Mouse (Mus musculus): ENCODE data around the gene Tmem127. TPM values are rescaled to one million over a fixed set of nuclear protein-coding genes. Genes with fewer than 3 reads are reported as not detected.
A peak's percentile ranks its signal among the peaks of the same experiment; 100 is the strongest.
"Not testable (repeated sequence)": the region's sequence is repeated elsewhere in the genome, so short reads cannot be mapped to it uniquely, and the experiment has no call there.

The Tmem127 gene
- total RNA-seq (2017), result 34.3 and 34.8 TPM in 2 replicates

DNA sequence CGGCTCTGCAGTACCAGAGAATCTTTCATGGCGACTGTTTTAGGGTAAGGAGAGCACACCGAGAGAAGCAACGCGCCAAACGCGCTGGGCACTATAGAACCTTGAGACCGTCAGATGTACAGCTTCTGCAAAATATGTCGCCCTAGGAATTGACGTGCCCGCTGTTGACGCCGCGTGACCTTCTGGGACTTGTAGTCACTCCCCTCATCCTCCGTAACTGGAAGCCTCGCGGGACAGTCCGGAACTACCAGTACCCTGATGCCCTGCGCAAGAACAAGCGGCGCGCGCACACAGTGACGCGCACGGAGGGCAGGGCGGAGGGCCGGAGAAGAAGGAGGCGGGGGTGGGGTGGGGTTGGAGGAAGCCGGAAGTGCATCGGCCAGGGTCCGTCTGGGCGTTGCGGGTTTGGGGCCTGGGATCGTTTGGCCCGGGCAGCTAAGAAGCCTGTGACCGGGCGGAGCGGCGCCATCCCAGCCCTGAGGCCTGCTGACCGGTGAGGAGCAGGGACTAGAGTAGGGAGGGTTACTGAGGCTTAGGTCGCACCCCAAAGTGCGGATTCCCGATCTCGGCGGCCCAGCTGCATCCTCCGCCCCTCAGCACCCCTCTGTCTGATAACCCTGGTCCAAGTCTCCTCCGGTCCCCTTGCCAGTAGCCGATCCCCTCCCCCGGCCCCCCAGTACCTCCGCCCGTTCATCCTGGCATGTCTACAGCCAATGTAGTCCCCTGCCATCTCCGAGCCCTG lies at the start of gene Tmem127, which contains the start of gene Ciao1:
TSS of gene Tmem127 (plus strand) at position 317 of the 742 bp plus-strand sequence.
TSS of gene Ciao1 (minus strand) at position 225 of the 742 bp plus-strand sequence.
- peak; percentile 97 for ATAC-seq (replicated peaks in 1 of 2; ENCODE audit: insufficient read depth in 1 of 2, low FRiP score in 2 of 2, low TSS enrichment in 1 of 2, low read depth in 1 of 2, poor library complexity in 2 of 2, severe bottlenecking in 2 of 2)

DNA sequence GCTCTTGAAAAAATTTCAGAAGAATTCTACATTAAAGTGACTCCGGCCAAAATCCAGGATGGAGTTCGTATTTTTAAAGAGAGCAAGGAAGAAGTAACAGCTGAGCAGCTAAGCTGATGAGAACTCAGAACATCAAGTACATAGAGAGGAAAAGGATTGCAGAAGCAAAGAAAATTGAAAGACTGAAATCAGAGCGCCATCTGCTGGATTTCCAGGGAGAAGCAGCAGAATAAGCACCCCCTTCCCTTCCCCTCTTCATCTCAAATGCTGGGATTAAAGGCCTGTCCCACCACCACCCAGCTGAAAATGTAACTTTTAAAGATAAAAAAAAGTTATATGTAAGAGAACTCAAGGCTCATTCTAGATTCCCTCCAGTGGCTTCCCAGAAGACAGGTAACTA lies 42.8 kb upstream of the Tmem127 start:
- 0 out of 4 replicates have a peak, but pooled peaks of 1 of the 2 experiments have one; percentile 28 for ATAC-seq (replicated peaks in 1 of 2; ENCODE audit: insufficient read depth in 1 of 2, low FRiP score in 2 of 2, low TSS enrichment in 1 of 2, low read depth in 1 of 2, poor library complexity in 2 of 2, severe bottlenecking in 2 of 2)

DNA sequence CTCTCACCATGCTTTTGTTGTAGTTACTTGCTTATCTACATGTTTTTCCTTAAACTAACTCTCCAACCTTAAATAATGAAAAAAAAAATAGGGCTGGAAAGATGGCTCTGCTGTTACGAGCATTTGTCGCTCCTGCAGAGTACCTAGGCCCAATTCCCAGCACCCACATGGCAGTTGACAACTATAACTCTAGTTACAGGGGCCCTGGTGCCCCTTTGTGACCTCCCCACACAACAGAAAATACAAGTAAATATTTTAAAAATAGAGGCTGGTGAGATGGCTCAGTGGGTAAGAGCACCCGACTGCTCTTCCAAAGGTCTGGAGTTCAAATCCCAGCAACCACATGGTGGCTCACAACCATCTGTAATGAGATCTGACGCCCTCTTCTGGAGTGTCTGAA lies 41.8 kb upstream of the Tmem127 start:
- ATAC-seq (replicated peaks in 1 of 2; ENCODE audit: insufficient read depth in 1 of 2, low FRiP score in 2 of 2, low TSS enrichment in 1 of 2, low read depth in 1 of 2, poor library complexity in 2 of 2, severe bottlenecking in 2 of 2), result not testable (repeated sequence)

DNA sequence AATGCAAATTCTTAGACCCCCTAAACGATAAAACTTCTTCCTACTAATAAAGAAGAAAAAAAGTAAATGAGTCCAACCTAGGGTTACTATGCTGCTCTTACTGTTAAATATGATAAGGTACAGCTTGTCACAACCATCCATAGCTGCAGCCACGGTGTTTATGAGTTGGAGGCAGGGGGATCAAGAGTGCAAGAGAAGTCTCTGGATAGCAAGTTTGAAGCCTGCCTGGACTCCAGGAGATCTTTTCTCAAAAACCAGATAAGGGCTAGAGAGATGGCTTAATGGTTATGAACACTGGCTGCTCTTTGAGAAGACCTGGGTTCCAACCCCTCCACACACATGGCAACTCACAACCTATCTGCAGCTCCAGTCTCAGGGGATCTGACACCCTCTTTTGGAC lies 40.8 kb upstream of the Tmem127 start:
- no peak for ATAC-seq (replicated peaks in 1 of 2; ENCODE audit: insufficient read depth in 1 of 2, low FRiP score in 2 of 2, low TSS enrichment in 1 of 2, low read depth in 1 of 2, poor library complexity in 2 of 2, severe bottlenecking in 2 of 2)

GRCm38 (mm10) chr2:127207547-127208451 lies 39.9 kb upstream of the Tmem127 start, which contains the start of the genes 1810024B03Rik and Snrnp200:
TSS of gene 1810024B03Rik (minus strand) at chr2:127208280.
TSS of gene Snrnp200 (plus strand) at chr2:127208386.
- ATAC-seq (replicated peaks in 1 of 2; ENCODE audit: insufficient read depth in 1 of 2, low FRiP score in 2 of 2, low TSS enrichment in 1 of 2, low read depth in 1 of 2, poor library complexity in 2 of 2, severe bottlenecking in 2 of 2), result peak; percentile 96 to 99

DNA sequence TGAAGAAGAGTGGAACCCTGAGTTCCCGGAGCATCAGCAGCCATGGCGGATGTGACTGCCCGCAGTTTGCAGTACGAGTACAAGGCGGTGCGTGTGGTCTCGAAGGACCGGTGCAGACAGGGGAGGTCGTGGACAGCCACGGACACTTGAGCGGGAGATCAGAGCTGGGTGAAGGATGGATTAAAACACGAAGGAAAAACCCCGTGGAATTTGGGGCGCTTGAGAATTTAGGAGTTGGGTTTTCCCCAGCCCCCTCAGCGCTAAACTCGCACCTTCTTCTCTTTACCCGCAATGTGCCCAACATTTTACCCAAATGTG lies 39.3 kb upstream of the Tmem127 start:
- no peak for ATAC-seq (replicated peaks in 1 of 2; ENCODE audit: insufficient read depth in 1 of 2, low FRiP score in 2 of 2, low TSS enrichment in 1 of 2, low read depth in 1 of 2, poor library complexity in 2 of 2, severe bottlenecking in 2 of 2)

DNA sequence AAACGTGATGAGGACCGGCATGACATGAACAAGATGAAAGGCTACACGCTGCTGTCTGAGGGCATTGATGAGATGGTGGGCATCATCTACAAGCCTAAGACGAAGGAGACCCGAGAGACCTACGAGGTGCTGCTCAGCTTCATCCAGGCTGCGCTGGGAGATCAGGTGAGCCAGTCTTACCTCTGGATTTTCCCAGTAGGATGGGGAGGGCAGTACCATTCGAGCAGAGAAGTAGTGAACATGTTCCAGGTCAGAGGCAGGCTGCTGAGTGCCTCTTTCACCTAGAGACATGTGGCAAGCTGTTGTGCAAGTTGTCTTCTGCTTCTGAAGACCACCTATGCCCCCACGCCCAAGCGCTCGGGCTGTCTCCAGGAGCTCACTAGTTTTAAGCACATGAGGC lies 37.0 kb upstream of the Tmem127 start:
- ATAC-seq (replicated peaks in 1 of 2; ENCODE audit: insufficient read depth in 1 of 2, low FRiP score in 2 of 2, low TSS enrichment in 1 of 2, low read depth in 1 of 2, poor library complexity in 2 of 2, severe bottlenecking in 2 of 2), result no peak

- no peak for ATAC-seq (replicated peaks in 1 of 2; ENCODE audit: insufficient read depth in 1 of 2, low FRiP score in 2 of 2, low TSS enrichment in 1 of 2, low read depth in 1 of 2, poor library complexity in 2 of 2, severe bottlenecking in 2 of 2)
Observed at GRCm38 (mm10) chr2:127217746-127218145, 30.0 kb upstream of the Tmem127 start.

GRCm38 (mm10) chr2:127225261-127225660 lies 22.4 kb upstream of the Tmem127 start:
- ATAC-seq (replicated peaks in 1 of 2; ENCODE audit: insufficient read depth in 1 of 2, low FRiP score in 2 of 2, low TSS enrichment in 1 of 2, low read depth in 1 of 2, poor library complexity in 2 of 2, severe bottlenecking in 2 of 2), result no peak

DNA sequence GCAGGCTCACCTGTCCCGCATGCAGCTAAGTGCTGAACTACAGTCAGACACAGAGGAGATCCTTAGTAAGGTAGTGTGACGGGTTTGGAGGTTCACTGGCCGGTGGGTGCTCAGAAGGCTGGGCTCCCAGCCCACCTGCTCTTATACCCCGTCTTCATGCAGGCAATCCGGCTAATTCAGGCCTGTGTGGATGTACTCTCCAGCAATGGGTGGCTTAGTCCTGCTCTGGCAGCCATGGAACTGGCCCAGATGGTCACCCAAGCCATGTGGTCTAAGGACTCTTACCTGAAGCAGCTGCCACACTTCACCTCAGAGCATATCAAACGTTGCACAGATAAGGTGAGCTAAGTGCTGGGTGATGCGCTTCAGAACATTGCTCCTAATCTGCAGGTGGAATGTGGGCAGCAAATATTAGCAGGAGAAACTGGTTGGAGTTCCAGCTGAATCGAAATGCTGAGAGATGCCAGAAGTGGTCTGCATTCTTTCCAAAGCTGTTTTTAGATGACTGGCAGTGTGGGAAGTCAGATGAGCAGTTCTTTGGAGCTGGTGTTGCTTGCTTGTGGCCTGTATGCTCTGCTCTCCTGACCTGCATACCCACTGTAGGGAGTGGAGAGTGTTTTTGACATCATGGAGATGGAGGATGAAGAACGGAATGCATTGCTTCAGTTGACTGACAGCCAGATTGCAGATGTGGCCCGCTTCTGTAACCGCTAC lies 9.7 kb upstream of the Tmem127 start:
- ATAC-seq (replicated peaks in 1 of 2; ENCODE audit: insufficient read depth in 1 of 2, low FRiP score in 2 of 2, low TSS enrichment in 1 of 2, low read depth in 1 of 2, poor library complexity in 2 of 2, severe bottlenecking in 2 of 2), result no peak

DNA sequence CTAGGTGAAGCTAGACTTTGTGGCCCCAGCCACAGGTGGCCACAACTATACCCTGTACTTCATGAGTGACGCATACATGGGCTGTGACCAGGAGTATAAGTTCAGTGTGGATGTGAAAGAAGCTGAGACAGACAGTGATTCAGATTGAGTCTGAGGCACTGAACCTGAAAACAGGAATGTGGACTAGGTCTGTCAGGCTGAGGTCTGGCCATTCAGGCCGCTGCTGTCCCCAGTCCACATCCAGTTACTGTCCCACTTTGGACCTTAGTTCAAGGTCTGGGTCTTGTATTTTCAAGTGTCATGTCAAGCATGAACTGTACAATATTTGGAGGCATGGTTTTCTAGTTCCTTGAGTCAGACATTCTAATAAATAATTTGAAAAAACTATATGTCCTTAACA lies 7.6 kb upstream of the Tmem127 start:
- no peak for ATAC-seq (replicated peaks in 1 of 2; ENCODE audit: insufficient read depth in 1 of 2, low FRiP score in 2 of 2, low TSS enrichment in 1 of 2, low read depth in 1 of 2, poor library complexity in 2 of 2, severe bottlenecking in 2 of 2)

- ATAC-seq (replicated peaks in 1 of 2; ENCODE audit: insufficient read depth in 1 of 2, low FRiP score in 2 of 2, low TSS enrichment in 1 of 2, low read depth in 1 of 2, poor library complexity in 2 of 2, severe bottlenecking in 2 of 2), result 0 out of 4 replicates have a peak, but pooled peaks of 1 of the 2 experiments have one; percentile 16
Observed at GRCm38 (mm10) chr2:127248334-127249004, 761 bp downstream of the Tmem127 start.

DNA sequence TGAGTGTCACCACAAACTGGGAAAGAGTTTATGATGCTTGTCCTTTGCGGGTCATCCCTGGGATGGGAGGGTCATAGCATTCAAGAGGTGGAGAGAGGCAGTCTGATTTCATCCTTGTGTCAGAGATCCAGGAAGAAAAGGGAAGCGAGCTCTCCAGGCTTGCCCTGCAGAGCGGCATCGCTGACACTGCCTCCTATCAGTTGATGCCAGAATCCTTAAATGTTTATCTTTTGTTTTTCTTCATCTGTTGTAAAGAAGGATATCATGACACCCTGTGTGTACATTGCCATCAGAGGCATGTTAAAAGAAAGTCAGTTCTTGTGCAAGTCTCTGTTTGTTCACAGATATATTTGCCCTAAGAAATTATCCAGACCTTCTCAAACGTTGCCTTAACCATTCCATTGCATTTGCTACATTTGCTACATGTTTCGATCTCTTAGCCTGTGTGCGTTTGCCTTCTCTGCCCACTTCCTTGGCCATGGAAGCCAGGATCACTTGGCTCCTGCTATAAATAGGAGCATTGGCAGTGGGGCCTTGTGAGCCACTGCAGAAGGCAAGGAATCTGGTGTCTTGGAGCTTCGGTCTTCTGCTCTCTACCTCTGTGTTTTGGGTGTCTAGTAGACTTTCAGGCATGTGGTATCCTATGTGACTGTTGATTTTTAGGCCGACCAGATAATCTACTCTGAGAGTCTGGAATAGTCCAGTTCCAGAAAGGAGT lies 2.7 kb downstream of the Tmem127 start:
- no peak for ATAC-seq (replicated peaks in 1 of 2; ENCODE audit: insufficient read depth in 1 of 2, low FRiP score in 2 of 2, low TSS enrichment in 1 of 2, low read depth in 1 of 2, poor library complexity in 2 of 2, severe bottlenecking in 2 of 2)

GRCm38 (mm10) chr2:127251457-127251856 lies 3.7 kb downstream of the Tmem127 start:
- no peak for ATAC-seq (replicated peaks in 1 of 2; ENCODE audit: insufficient read depth in 1 of 2, low FRiP score in 2 of 2, low TSS enrichment in 1 of 2, low read depth in 1 of 2, poor library complexity in 2 of 2, severe bottlenecking in 2 of 2)

GRCm38 (mm10) chr2:127251880-127252527 lies 4.3 kb downstream of the Tmem127 start:
- no peak for ATAC-seq (replicated peaks in 1 of 2; ENCODE audit: insufficient read depth in 1 of 2, low FRiP score in 2 of 2, low TSS enrichment in 1 of 2, low read depth in 1 of 2, poor library complexity in 2 of 2, severe bottlenecking in 2 of 2)

DNA sequence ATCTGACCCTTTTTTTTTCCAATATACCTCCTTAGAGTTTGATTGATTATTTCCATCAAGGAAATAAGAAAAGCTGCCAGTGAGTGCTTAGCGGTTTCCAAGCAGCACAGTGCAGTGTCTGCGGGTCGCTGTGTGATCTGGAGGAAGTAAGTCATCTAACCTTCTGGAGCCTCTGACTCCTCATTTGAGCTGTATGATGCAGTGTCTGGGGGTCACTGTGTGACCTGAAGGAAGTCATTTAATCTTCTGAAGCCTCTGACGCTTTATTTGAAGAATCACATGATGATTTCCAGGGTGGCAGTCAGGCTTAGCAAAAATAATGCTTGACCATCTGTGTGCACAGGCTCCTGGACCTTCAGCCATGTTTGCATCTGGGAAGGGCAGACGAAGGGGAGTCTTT lies 5.1 kb downstream of the Tmem127 start:
- ATAC-seq (replicated peaks in 1 of 2; ENCODE audit: insufficient read depth in 1 of 2, low FRiP score in 2 of 2, low TSS enrichment in 1 of 2, low read depth in 1 of 2, poor library complexity in 2 of 2, severe bottlenecking in 2 of 2), result no peak

All from hematopoietic stem cell, adult 5-6 weeks (primary cell).